Mouse (Mus musculus): ENCODE measurements around the gene Gfap. TPM values are rescaled to one million over a fixed set of nuclear protein-coding genes. Genes with fewer than 3 reads are reported as not detected.
A peak's percentile ranks its signal among the peaks of the same experiment; 100 is the strongest.

Gfap gene
- polyA plus RNA-seq, 1 experiment from 2014 or later, result not detected

DNA sequence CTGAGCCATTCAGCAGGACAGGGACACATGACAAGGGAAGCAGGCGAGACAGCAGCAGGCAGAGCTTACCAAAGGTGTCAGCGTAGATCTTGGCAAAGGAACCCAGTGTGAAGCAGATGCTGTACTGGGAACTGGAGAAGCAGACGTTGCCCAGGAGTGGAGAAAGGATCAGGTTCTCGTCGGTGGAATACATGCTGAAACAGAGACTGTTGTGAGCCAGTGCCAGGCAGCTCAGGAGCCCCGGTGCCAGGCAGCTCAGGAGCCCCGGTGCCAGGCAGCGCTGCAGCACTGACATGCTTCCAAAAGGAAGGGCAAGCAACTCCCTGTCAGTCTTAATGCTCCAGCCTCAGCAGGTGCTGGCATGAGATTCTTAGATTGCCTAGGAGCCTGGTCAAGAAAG is 40.8 kb downstream of the Gfap start:
- WGBS, result 96% methylated on average over 8 of the region's 8 CpGs
- no peak for ATAC-seq
- H3K4me1 ChIP-seq (replicated peaks), result no peaks in the 10 kb centered on the region
- H3K4me2 ChIP-seq (replicated peaks), result no peak overlapping the region
- H3K27me3 ChIP-seq, result no peaks in the 10 kb centered on the region
- no peak overlapping the region for H3K9ac ChIP-seq (replicated peaks)
- H3K9me3 ChIP-seq, result no peaks in the 10 kb centered on the region
- no peak overlapping the region for H3K27ac ChIP-seq
- no peak overlapping the region for H3K4me3 ChIP-seq (replicated peaks)
- H3K36me3 ChIP-seq, result peaks cover 94% of the 10 kb centered on the region

DNA sequence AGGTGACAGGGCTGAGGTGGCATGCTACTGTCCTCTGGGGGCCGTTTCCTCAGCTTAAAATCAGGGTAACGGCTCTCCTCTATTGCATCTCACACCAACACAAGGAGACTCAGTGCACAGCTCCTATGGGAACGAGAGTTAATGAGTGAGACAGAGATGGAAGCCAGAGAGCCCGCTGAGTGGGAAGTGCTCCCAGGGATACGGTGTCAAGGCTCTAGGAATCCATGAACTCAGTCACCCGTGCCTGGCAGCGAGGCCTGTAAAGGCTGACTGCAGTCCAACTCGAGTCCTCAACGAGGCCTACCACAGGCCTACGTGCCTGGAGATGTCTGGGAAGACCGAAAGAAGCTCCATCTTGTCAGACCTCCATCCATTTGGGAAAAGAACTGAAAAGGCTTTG is 41.8 kb downstream of the Gfap start:
- Histone ChIP-seq H3K27ac (no peak overlapping the region), H3K9me3 (no peaks in the 10 kb centered on the region), H3K4me1 (replicated peaks) (no peaks in the 10 kb centered on the region), H3K36me3 (peaks cover 97% of the 10 kb centered on the region), H3K4me3 (replicated peaks) (no peak overlapping the region), H3K4me2 (replicated peaks) (no peak overlapping the region), H3K27me3 (no peaks in the 10 kb centered on the region), H3K9ac (replicated peaks) (no peak overlapping the region)
- 86% methylated on average over 11 of the region's 11 CpGs for WGBS
- no peak for ATAC-seq

DNA sequence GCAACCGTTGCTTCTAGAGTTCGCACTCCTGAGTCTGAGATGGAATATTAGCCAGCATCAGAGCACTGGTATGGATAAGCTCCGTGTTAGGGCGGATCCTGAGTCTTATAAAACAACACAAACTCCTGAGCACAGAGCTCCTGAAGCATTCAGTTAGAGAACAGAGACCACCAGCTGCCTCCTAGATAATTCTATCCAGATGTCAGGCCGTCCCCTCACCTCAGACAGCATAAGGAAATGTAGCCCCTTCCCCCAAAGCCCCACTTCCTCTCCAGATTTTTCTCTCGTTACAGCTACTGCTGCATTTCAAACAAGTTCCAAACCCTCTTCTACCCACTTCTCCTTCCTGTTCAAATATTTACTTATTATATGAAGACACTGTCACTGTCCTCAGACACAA is 44.8 kb downstream of the Gfap start:
- no peak overlapping the region for H3K4me3 ChIP-seq (replicated peaks)
- H3K4me2 ChIP-seq (replicated peaks), result no peak overlapping the region
- no peak overlapping the region for H3K27ac ChIP-seq
- H3K9ac ChIP-seq (replicated peaks), result no peak overlapping the region
- H3K36me3 ChIP-seq, result peaks cover 97% of the 10 kb centered on the region
- H3K27me3 ChIP-seq, result no peaks in the 10 kb centered on the region
- H3K4me1 ChIP-seq (replicated peaks), result no peaks in the 10 kb centered on the region
- no peak for ATAC-seq
- no peaks in the 10 kb centered on the region for H3K9me3 ChIP-seq
- 90% methylated on average over 6 of the region's 6 CpGs for WGBS

DNA sequence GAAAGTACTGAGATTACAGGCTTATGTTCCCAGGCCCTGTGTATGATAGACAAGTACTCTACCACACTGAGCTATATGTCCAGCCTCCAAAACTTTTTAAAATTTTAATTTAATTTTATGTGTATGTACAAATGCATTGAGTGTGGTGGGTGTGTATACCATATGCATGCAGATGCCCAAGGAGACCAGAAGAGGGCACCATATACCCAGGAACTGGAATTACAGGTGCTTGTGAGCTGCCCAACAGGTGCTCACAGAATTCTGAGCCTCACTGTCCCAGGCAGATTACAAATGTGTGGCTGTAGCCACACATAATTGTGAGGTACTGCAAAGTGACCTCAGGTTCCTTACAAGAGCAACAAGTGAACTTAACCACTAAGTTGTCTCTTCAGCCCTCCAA is 47.0 kb downstream of the Gfap start:
- Histone ChIP-seq H3K27ac (no peak overlapping the region), H3K27me3 (no peaks in the 10 kb centered on the region), H3K9ac (replicated peaks) (no peak overlapping the region), H3K4me2 (replicated peaks) (no peak overlapping the region), H3K9me3 (no peaks in the 10 kb centered on the region), H3K4me1 (replicated peaks) (no peaks in the 10 kb centered on the region), H3K36me3 (peaks cover 97% of the 10 kb centered on the region), H3K4me3 (replicated peaks) (no peak overlapping the region)
- no peak for ATAC-seq

DNA sequence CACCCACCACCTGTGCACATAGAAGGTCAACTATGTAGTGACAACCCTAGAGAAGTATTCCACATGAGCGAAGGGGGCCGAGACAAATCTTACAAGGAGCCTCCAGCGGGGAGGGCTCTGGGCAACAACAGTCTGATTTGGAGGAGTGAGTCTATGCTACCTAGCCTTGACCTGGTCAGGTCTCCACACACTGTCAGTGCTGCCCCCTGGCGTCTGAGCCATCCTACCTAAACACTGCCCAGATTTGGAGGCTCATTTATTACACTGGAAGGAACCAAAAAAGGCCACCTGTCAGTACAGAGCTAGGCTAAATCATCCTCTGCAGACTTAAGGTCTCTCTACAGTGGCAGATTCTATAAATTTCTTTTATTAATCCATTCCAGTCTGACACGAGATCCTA is 48.8 kb downstream of the Gfap start:
- Histone ChIP-seq H3K27ac (no peak overlapping the region), H3K9ac (replicated peaks) (no peak overlapping the region), H3K4me3 (replicated peaks) (no peak overlapping the region), H3K4me2 (replicated peaks) (no peak overlapping the region), H3K27me3 (no peaks in the 10 kb centered on the region), H3K9me3 (no peaks in the 10 kb centered on the region), H3K4me1 (replicated peaks) (no peaks in the 10 kb centered on the region), H3K36me3 (peaks cover 97% of the 10 kb centered on the region)
- 0 out of 2 replicates have a peak, but pooled peaks have one; percentile 62 for ATAC-seq
- WGBS, result 77% methylated on average over 5 of the region's 5 CpGs

DNA sequence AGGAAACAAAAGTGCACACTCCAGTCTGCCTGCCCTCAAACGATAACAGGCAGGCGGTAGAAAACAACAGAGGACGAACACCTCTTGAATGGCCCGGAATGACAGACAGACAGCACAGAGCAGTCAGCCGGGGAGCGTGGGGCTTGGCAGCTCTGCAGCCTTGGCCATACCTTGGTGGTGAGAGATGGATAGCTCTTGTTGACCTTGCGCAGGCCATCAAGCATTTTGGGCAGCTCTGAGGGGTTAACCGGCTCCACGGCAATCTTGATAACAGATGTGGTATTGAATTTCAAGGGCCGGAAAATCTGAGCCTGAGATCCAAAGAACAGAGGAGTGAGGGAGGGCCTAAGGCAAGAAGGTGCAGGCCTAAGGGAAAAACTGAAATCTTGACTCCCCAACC is 54.8 kb downstream of the Gfap start:
- ATAC-seq, result no peak

DNA sequence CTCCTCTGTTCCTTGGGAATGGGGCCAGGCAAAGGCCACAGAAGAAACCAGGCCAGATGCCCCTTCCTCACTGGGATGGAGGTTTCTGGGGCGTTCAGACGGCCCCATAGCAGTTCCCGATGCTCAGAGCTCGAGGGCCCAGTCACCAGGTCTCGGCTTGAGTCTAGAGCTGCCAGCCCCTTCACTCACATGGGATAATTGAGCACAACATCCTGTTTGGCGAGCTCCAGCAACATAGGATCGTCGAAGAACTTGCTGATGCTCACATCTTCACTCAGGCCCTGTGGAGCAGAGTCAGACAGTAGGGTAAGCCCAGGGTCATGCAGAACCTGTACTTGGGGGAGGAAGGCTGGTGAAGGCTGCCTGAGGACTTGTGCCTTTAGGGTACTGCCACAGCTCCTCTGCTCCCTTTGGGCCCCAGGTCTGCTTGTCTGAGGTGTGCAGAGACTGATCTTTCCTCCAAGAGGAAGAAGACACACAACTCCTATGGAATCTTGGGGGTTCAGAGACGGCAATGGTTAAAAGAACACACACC is 62.0 kb downstream of the Gfap start:
- H3K27ac ChIP-seq, result no peak overlapping the region
- 90% methylated on average over 9 of the region's 9 CpGs for WGBS

More for the DNA sequence above, 54.8 kb downstream of the Gfap start:
- Histone ChIP-seq H3K4me2 (replicated peaks) (no peak overlapping the region), H3K36me3 (peaks cover 100% of the 10 kb centered on the region), H3K4me3 (replicated peaks) (no peak overlapping the region), H3K9ac (replicated peaks) (no peak overlapping the region), H3K4me1 (replicated peaks) (no peaks in the 10 kb centered on the region), H3K27me3 (no peaks in the 10 kb centered on the region), H3K9me3 (no peaks in the 10 kb centered on the region), H3K27ac (no peak overlapping the region)
- WGBS, result 92% methylated on average over 10 of the region's 10 CpGs

DNA sequence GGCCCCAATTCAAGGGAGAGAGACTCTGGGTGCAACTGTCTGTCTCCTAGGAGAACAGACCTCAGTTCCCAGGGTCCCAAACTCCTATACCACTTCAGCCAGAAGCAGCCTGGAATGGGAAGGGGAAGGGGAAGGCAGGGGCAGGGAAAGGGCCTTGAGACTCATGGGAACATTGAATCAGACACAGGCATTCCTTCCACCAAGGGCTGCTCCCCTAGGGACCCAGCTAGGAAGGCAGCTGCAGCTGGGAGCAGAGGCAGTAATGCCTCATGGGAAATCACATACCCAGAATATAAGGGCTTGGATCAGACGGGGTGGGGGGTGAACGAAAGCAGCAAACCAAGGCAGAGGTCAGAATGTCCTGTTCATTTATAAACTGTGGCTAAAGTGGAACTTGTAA is 62.6 kb downstream of the Gfap start:
- WGBS, result 95% methylated on average over 2 of the region's 2 CpGs
- H3K4me2 ChIP-seq (replicated peaks), result no peak overlapping the region
- no peak overlapping the region for H3K9ac ChIP-seq (replicated peaks)
- peaks cover 67% of the 10 kb centered on the region for H3K36me3 ChIP-seq
- H3K4me3 ChIP-seq (replicated peaks), result no peak overlapping the region
- H3K27me3 ChIP-seq, result no peaks in the 10 kb centered on the region
- no peak overlapping the region for H3K27ac ChIP-seq
- H3K4me1 ChIP-seq (replicated peaks), result no peaks in the 10 kb centered on the region
- no peak for ATAC-seq
- no peaks in the 10 kb centered on the region for H3K9me3 ChIP-seq

More for the DNA sequence above, 62.0 kb downstream of the Gfap start:
- H3K4me3 ChIP-seq (replicated peaks), result no peak overlapping the region
- H3K36me3 ChIP-seq, result peaks cover 73% of the 10 kb centered on the region
- no peak for ATAC-seq
- no peaks in the 10 kb centered on the region for H3K27me3 ChIP-seq
- no peaks in the 10 kb centered on the region for H3K4me1 ChIP-seq (replicated peaks)
- H3K9ac ChIP-seq (replicated peaks), result no peak overlapping the region
- H3K4me2 ChIP-seq (replicated peaks), result no peak overlapping the region
- no peaks in the 10 kb centered on the region for H3K9me3 ChIP-seq

DNA sequence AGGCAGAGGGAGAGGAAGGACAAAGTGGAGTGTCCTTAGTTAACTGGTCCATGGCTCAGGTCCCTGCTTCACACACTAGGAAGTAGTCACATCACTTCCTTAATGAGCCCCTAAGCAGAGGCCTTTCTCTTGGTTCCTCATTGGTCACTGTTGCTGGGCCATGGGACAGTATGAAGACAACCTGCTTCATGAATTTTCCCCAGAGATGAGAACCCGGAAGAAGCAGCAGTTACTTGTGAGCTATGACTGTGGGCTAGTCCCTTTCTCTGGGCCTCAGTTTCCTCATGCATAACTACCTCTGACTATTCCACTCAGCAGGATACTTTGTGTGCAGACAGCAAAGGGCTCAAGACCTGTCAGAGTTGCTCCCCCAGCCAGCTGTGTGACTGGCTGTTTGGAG is 63.3 kb downstream of the Gfap start:
- no peak for ATAC-seq
- WGBS, result 94% methylated on average over 1 of the region's 1 CpGs
- H3K4me2 ChIP-seq (replicated peaks), result no peak overlapping the region
- H3K4me3 ChIP-seq (replicated peaks), result no peak overlapping the region
- H3K9me3 ChIP-seq, result no peaks in the 10 kb centered on the region
- H3K27ac ChIP-seq, result no peak overlapping the region
- H3K4me1 ChIP-seq (replicated peaks), result no peaks in the 10 kb centered on the region
- no peaks in the 10 kb centered on the region for H3K27me3 ChIP-seq
- no peak overlapping the region for H3K9ac ChIP-seq (replicated peaks)
- peaks cover 60% of the 10 kb centered on the region for H3K36me3 ChIP-seq

Other genes starting within 250 kb of the Gfap start
- gene Meioc, start 237.2 kb downstream of the Gfap start, polyA plus RNA-seq (2015; fragmentation: Nextera tagmentation; extraction: Ambion mirVana), result 0.04 and 0.05 TPM in 2 replicates
- 41.6 and 49.1 TPM in 2 replicates for gene Ccdc43, start 203.1 kb downstream of the Gfap start, polyA plus RNA-seq (2015; fragmentation: Nextera tagmentation; extraction: Ambion mirVana)
- gene Adam11, start 139.5 kb downstream of the Gfap start, polyA plus RNA-seq (2015; fragmentation: Nextera tagmentation; extraction: Ambion mirVana), result 31.8 and 32.8 TPM in 2 replicates
- gene Gjc1, start 81.2 kb downstream of the Gfap start, polyA plus RNA-seq (2015; fragmentation: Nextera tagmentation; extraction: Ambion mirVana), result 49.6 and 53.3 TPM in 2 replicates
- gene Higd1b, start 65.1 kb downstream of the Gfap start, polyA plus RNA-seq (2015; fragmentation: Nextera tagmentation; extraction: Ambion mirVana), result 2.8 and 3.0 TPM in 2 replicates
- gene Eftud2, start 19.9 kb downstream of the Gfap start, polyA plus RNA-seq (2015; fragmentation: Nextera tagmentation; extraction: Ambion mirVana), result 176 TPM in 2 replicates
- 1.8 and 2.3 TPM in 2 replicates for gene Ccdc103, start 19.7 kb downstream of the Gfap start, polyA plus RNA-seq (2015; fragmentation: Nextera tagmentation; extraction: Ambion mirVana)
- gene Fam187a, start 15.7 kb downstream of the Gfap start, polyA plus RNA-seq (2015; fragmentation: Nextera tagmentation; extraction: Ambion mirVana), result not detected in 2 replicates
- gene Kif18b, start 24.2 kb upstream of the Gfap start, polyA plus RNA-seq (2015; fragmentation: Nextera tagmentation; extraction: Ambion mirVana), result 4.3 and 4.9 TPM in 2 replicates
- gene C1ql1, start 45.8 kb upstream of the Gfap start, polyA plus RNA-seq (2015; fragmentation: Nextera tagmentation; extraction: Ambion mirVana), result 5.7 and 8.2 TPM in 2 replicates
- 45.2 and 49.9 TPM in 2 replicates for gene Nmt1, start 127.3 kb upstream of the Gfap start, polyA plus RNA-seq (2015; fragmentation: Nextera tagmentation; extraction: Ambion mirVana)
- gene Dcakd, start 127.4 kb upstream of the Gfap start, polyA plus RNA-seq (2015; fragmentation: Nextera tagmentation; extraction: Ambion mirVana), result 177 and 178 TPM in 2 replicates
- 0.99 and 1.1 TPM in 2 replicates for gene Plcd3, start 200.7 kb upstream of the Gfap start, polyA plus RNA-seq (2015; fragmentation: Nextera tagmentation; extraction: Ambion mirVana)
- gene Acbd4, start 200.8 kb upstream of the Gfap start, polyA plus RNA-seq (2015; fragmentation: Nextera tagmentation; extraction: Ambion mirVana), result 6.5 and 7.8 TPM in 2 replicates
- gene Hexim1, start 215.3 kb upstream of the Gfap start, polyA plus RNA-seq (2015; fragmentation: Nextera tagmentation; extraction: Ambion mirVana), result 3.5 and 3.9 TPM in 2 replicates
- 18.8 and 20.0 TPM in 2 replicates for gene Hexim2, start 231.5 kb upstream of the Gfap start, polyA plus RNA-seq (2015; fragmentation: Nextera tagmentation; extraction: Ambion mirVana)

All from midbrain, embryonic 13.5 days (tissue).